Mouse (Mus musculus) liver, embryonic 14.5 days (tissue): ENCODE measurements around the gene Hoxa7.

Experiments used
- CTCF ChIP-seq: IDR thresholded peaks from 2 replicates; pipeline ENCODE4 v1.5.1; 2016; ENCODE audit warnings: antibody characterized with exemption, low read depth, control low read depth
- EP300 ChIP-seq: IDR thresholded peaks from 2 replicates; pipeline ENCODE4 v1.6.1; 2016; ENCODE audit warnings: antibody characterized with exemption, low read depth

DNA sequence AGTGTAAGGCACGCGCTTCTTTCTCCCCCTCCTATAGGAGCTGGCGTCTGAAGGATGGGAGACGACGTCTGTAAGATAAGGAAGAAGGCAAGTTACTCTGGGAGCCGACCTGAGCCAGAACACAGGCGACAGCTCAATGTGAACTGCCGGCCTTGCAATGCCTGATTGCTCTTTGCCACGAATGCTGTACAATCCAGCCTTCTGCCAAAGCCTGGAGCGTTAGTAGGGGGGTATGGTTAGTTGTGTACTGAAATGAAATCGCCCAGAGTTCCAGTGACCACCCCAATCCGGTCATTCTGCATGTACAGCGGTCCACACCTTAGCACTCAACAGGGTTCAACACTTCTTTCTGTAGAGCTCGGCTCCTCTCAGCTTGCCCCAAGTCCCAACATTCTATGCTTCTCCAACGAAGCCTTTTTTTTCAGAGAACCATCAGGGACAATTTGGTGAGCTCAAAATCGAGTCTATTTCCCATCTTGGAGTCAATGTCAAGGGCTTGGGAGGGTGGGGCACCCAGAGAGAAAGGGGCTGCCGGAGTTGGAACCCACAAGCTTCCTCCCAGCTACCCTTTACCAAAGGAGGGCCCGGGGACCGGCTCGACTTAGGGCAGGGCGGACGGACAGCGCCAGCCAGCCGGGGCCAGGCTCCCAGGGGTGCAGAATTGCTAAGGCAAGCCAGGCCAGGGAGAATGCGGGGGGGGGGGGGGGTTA, 37.6 kb upstream of the Hoxa7 start:
- TF ChIP-seq CTCF (no peak), EP300 (no peak)
